9 mouse cellular contexts compared by ENCODE assay signal in genomic region chr13:104817696-104818095, GRCm38 (mm10). TPM values are rescaled to one million over a fixed set of nuclear protein-coding genes. Genes with fewer than 3 reads are reported as not detected.
A peak's percentile ranks its signal among the peaks of the same experiment; 100 is the strongest.
DNase-seq lines count a peak whose midpoint lies in the region; ATAC-seq and TF ChIP-seq lines count a peak whose summit lies in the region.
"Had no signal": no experiment of that assay in that cellular context is flagged by ENCODE, and none has a peak within 500 bp of the region (broad histone marks: within the 10 kb centered on the region; RNA-seq: fewer than 3 reads in every experiment).

No protein-coding gene starts in this region.

- no peak for DNase-seq in neural tube, embryonic 11.5 days (ENCODE audit: low spot score)
- no peak for DNase-seq in neural tube, embryonic 10.5 days (ENCODE audit: extremely low spot score, low spot score)
- DNase-seq in midbrain, postnatal 0 days (ENCODE audit: low spot score), result no peak
- DNase-seq in gastrocnemius, adult 8-10 months (ENCODE audit: low spot score in 2 of 2), result no peak
- DNase-seq in cerebellum, postnatal 36 days, result no peak
- no peak for DNase-seq in right cerebral cortex, postnatal 25 days

- H3K9ac ChIP-seq in neural tube, embryonic 11.5 days (ENCODE audit: low read length), result peak overlapping the region; percentile 87
- peak overlapping the region; percentile 93 for H3K9ac ChIP-seq in kidney, embryonic 16.5 days (replicated peaks; ENCODE audit: low read length)
- H3K9ac ChIP-seq in midbrain, postnatal 0 days (replicated peaks; ENCODE audit: low read length, poor library complexity, severe bottlenecking), result peak overlapping the region; percentile 91

- no peaks in the 10 kb centered on the region for H3K27me3 ChIP-seq in neural tube, embryonic 11.5 days (ENCODE audit: control insufficient read depth, insufficient read depth, low read length)
- no peaks in the 10 kb centered on the region for H3K27me3 ChIP-seq in kidney, embryonic 16.5 days (ENCODE audit: insufficient read depth, low read length)
- no peaks in the 10 kb centered on the region for H3K27me3 ChIP-seq in midbrain, postnatal 0 days (ENCODE audit: insufficient read depth, low read length)

- peaks cover 4% of the 10 kb centered on the region; the same call in 1 of the 2 replicates for H3K4me1 ChIP-seq in neural tube, embryonic 11.5 days (ENCODE audit: control insufficient read depth, insufficient read depth, low read length)
- H3K4me1 ChIP-seq in kidney, embryonic 16.5 days (ENCODE audit: insufficient read depth, low read length), result peaks cover 28% of the 10 kb centered on the region
- H3K4me1 ChIP-seq in midbrain, postnatal 0 days (ENCODE audit: insufficient read depth, low read length), result peaks cover 13% of the 10 kb centered on the region; the same call in 1 of the 2 replicates

- H3K4me3 ChIP-seq in neural tube, embryonic 11.5 days (ENCODE audit: low read depth, low read length), result peak overlapping the region; percentile 74
- H3K4me3 ChIP-seq in kidney, embryonic 16.5 days (ENCODE audit: low read length), result peak overlapping the region; percentile 74
- H3K4me3 ChIP-seq in midbrain, postnatal 0 days (ENCODE audit: low read depth, low read length), result peak overlapping the region; percentile 82

- ATAC-seq in neural tube, embryonic 11.5 days (ENCODE audit: insufficient read depth, low FRiP score, low TSS enrichment), result no peak
- 0 out of 2 replicates have a peak, but pooled peaks have one; percentile 34 for ATAC-seq in erythroblast, adult 5-6 weeks (replicated peaks; ENCODE audit: low FRiP score, poor library complexity, severe bottlenecking)
- no peak for ATAC-seq in kidney, embryonic 16.5 days (ENCODE audit: low FRiP score, low TSS enrichment)
- no peak for ATAC-seq in midbrain, postnatal 0 days (ENCODE audit: low FRiP score)

- peak overlapping the region; percentile 70 for H3K4me2 ChIP-seq in neural tube, embryonic 11.5 days (ENCODE audit: low read depth)
- H3K4me2 ChIP-seq in kidney, embryonic 16.5 days (replicated peaks; ENCODE audit: low read depth, low read length), result peak overlapping the region; percentile 81
- peak overlapping the region; percentile 69 for H3K4me2 ChIP-seq in midbrain, postnatal 0 days (ENCODE audit: low read depth, low read length, poor library complexity, severe bottlenecking)

- TF ChIP-seq CTCF in midbrain, postnatal 0 days (IDR thresholded peaks at IDR 0.05), result no peak

- no peaks in the 10 kb centered on the region for H3K36me3 ChIP-seq in neural tube, embryonic 11.5 days (ENCODE audit: control insufficient read depth, insufficient read depth, low read length)
- no peaks in the 10 kb centered on the region for H3K36me3 ChIP-seq in kidney, embryonic 16.5 days (ENCODE audit: insufficient read depth, low read length)
- no peaks in the 10 kb centered on the region for H3K36me3 ChIP-seq in midbrain, postnatal 0 days (ENCODE audit: insufficient read depth, low read length)

- no peaks in the 10 kb centered on the region for H3K9me3 ChIP-seq in neural tube, embryonic 11.5 days (ENCODE audit: control insufficient read depth, low read length)
- no peaks in the 10 kb centered on the region for H3K9me3 ChIP-seq in kidney, embryonic 16.5 days (ENCODE audit: low read length)
- no peaks in the 10 kb centered on the region for H3K9me3 ChIP-seq in midbrain, postnatal 0 days (ENCODE audit: low read length)

- no peak overlapping the region for H3K27ac ChIP-seq in neural tube, embryonic 11.5 days (ENCODE audit: low read depth, low read length)
- H3K27ac ChIP-seq in kidney, embryonic 16.5 days (ENCODE audit: low read length), result no peak overlapping the region; the same call in 1 of the 2 replicates
- peak overlapping the region; percentile 84; the same call in 1 of the 2 replicates for H3K27ac ChIP-seq in midbrain, postnatal 0 days (ENCODE audit: low read depth, low read length)

- WGBS in neural tube, embryonic 11.5 days, result 61% methylated on average over 12 of the region's 12 CpGs
- 53% methylated on average over 12 of the region's 12 CpGs for WGBS in kidney, embryonic 16.5 days
- 46% methylated on average over 12 of the region's 12 CpGs for WGBS in midbrain, postnatal 0 days

RNA-seq across cellular contexts. Expression of gene Cwc27, which starts 0.8 kb away (rescaled TPM):
- polyA plus RNA-seq in neural tube, embryonic 11.5 days (2014; fragmentation: Nextera tagmentation; extraction: Ambion mirVana), result 29.6 and 34.3 TPM in 2 replicates
- total RNA-seq in erythroblast, adult 5-6 weeks (2015; ENCODE audit: low replicate concordance), result 7.5 and 9.0 TPM in 2 replicates
- total RNA-seq in erythroblast, adult 5-6 weeks (2017; ENCODE audit: low replicate concordance), result 12.1 and 14.7 TPM in 2 replicates
- polyA plus RNA-seq in kidney, embryonic 16.5 days (2015; fragmentation: Nextera tagmentation; extraction: Ambion mirVana), result 30.8 and 32.4 TPM in 2 replicates
- total RNA-seq in midbrain, postnatal 0 days (2014; rRNA removed), result 14.0 and 17.9 TPM in 2 replicates
- 22.9 and 23.4 TPM in 2 replicates for polyA plus RNA-seq in midbrain, postnatal 0 days (2015; fragmentation: Nextera tagmentation; extraction: Ambion mirVana)
- total RNA-seq in gastrocnemius, adult 8-10 months (2022), result 10 to 100 TPM in 2 of 4 experiments, 1 to 10 TPM in 2; 9.6 to 12.7 (median 9.9) TPM

RNA-seq across cellular contexts. Expression of gene Srek1ip1, which starts 25.4 kb away (rescaled TPM):
- 18.2 and 18.7 TPM in 2 replicates for polyA plus RNA-seq in neural tube, embryonic 11.5 days (2014; fragmentation: Nextera tagmentation; extraction: Ambion mirVana)
- total RNA-seq in erythroblast, adult 5-6 weeks (2015; ENCODE audit: low replicate concordance), result 5.6 and 6.5 TPM in 2 replicates
- 12.1 and 22.0 TPM in 2 replicates for total RNA-seq in erythroblast, adult 5-6 weeks (2017; ENCODE audit: low replicate concordance)
- polyA plus RNA-seq in kidney, embryonic 16.5 days (2015; fragmentation: Nextera tagmentation; extraction: Ambion mirVana), result 23.7 and 26.5 TPM in 2 replicates
- total RNA-seq in midbrain, postnatal 0 days (2014; rRNA removed), result 12.9 and 17.5 TPM in 2 replicates
- polyA plus RNA-seq in midbrain, postnatal 0 days (2015; fragmentation: Nextera tagmentation; extraction: Ambion mirVana), result 12.3 and 12.4 TPM in 2 replicates
- 10 to 100 TPM; 10.2 to 14.5 (median 12.0) TPM for total RNA-seq in gastrocnemius, adult 8-10 months (2022)

RNA-seq across cellular contexts. Expression of gene Shisal2b, which starts 46.0 kb away (rescaled TPM):
- 0.17 TPM in 1 of 2 replicates, not detected in the other for polyA plus RNA-seq in neural tube, embryonic 11.5 days (2014; fragmentation: Nextera tagmentation; extraction: Ambion mirVana)
- total RNA-seq in erythroblast, adult 5-6 weeks (2015; ENCODE audit: low replicate concordance), result not detected in 2 replicates
- not detected in 2 replicates for total RNA-seq in erythroblast, adult 5-6 weeks (2017; ENCODE audit: low replicate concordance)
- 1.1 and 1.5 TPM in 2 replicates for polyA plus RNA-seq in kidney, embryonic 16.5 days (2015; fragmentation: Nextera tagmentation; extraction: Ambion mirVana)
- total RNA-seq in midbrain, postnatal 0 days (2014; rRNA removed), result 0.82 and 0.94 TPM in 2 replicates
- 3.5 and 4.0 TPM in 2 replicates for polyA plus RNA-seq in midbrain, postnatal 0 days (2015; fragmentation: Nextera tagmentation; extraction: Ambion mirVana)
- total RNA-seq in gastrocnemius, adult 8-10 months (2022), result not detected
- total RNA-seq: common myeloid progenitor, adult 5-6 weeks had no signal
